Mouse (Mus musculus): ENCODE data around the gene Fgfr1op.

- TF ChIP-seq POLR2A (IDR thresholded peaks at IDR 0.05; ENCODE audit: low read depth, low read length): no peak
- no peak for TF ChIP-seq CTCF (IDR thresholded peaks at IDR 0.05; ENCODE audit: borderline replicate concordance, insufficient read depth, low read length)
Measured at GRCm38 (mm10) chr17:8234537-8234936, 69.2 kb downstream of the Fgfr1op start.
